Mouse (Mus musculus): ENCODE results near the gene Tuft1.

DNA sequence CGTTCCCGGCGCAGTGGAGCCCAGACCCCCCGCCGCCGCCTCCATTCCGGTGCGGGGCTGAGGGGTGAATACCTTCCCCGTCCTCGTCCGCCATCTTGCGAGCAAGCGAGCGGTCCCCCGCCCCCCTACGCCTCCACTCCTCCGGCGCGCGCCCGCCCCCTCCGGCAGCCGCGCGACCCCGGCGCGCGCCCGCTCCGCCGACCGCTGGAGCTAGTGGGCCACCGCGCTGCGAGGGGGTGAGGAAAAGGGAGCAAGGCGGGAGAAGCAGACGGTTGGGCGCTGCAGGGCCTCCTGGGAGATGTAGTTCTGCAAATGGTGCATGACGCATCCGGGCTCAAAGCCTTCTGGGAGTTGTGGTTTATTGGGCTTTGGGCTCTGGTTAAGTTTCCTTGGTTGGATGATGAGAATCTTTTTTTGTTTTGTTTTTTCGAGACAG lies 76.2 kb downstream of the Tuft1 start, which contains the start of gene Snx27:
- TF ChIP-seq CTCF (IDR thresholded peaks at IDR 0.05; ENCODE audit: borderline replicate concordance, insufficient read depth, low read length) = no peak
- TF ChIP-seq POLR2A (IDR thresholded peaks at IDR 0.05; ENCODE audit: low read depth, low read length) = no peak; the same call in 1 of the 2 replicates

Data from embryonic fibroblast, embryonic 13.5 days (primary cell).